Mouse (Mus musculus) kidney, embryonic 14.5 days (tissue): ENCODE measurements around the gene Usp7. TPM values are rescaled to one million over a fixed set of nuclear protein-coding genes. Genes with fewer than 3 reads are reported as not detected.

ENCODE experiments used
- ATAC-seq: fragments of 200-750 bp; cut with Nextera tagmentation; 2 replicates; pipeline ENCODE4 v1.8.0; 2017; ENCODE audit warnings: moderate number of reproducible peaks, mild to moderate bottlenecking, moderate TSS enrichment, moderate library complexity; ENCODE audit not compliant: low FRiP score, low TSS enrichment
- H3K27ac ChIP-seq: fragments of 300-500 bp; sonication (generic); 2 replicates; pipeline ENCODE4 v1.5.1; 2014; ENCODE audit warnings: low read depth, mild to moderate bottlenecking, low read length, moderate library complexity, mixed read lengths
- H3K27me3 ChIP-seq: fragments of 300-500 bp; sonication (generic); 2 replicates; pipeline ENCODE4 v1.6.1; 2014; ENCODE audit warnings: mild to moderate bottlenecking, low read length; ENCODE audit not compliant: control insufficient read depth, insufficient read depth
- H3K36me3 ChIP-seq: fragments of 300-500 bp; sonication (generic); 2 replicates; pipeline ENCODE4 v1.6.1; 2014; ENCODE audit warnings: low read length, mixed read lengths; ENCODE audit not compliant: control insufficient read depth, insufficient read depth
- H3K4me1 ChIP-seq: fragments of 300-500 bp; sonication (generic); 2 replicates; pipeline ENCODE4 v1.6.1; 2014; ENCODE audit warnings: low read length, mixed read lengths; ENCODE audit not compliant: control insufficient read depth, insufficient read depth
- H3K4me2 ChIP-seq: fragments of 300-500 bp; sonication (generic); replicated peaks from 2 replicates; pipeline ENCODE4 v1.6.1; 2014; ENCODE audit warnings: low read depth, mild to moderate bottlenecking, low read length
- H3K4me3 ChIP-seq: fragments of 300-500 bp; sonication (generic); 2 replicates; pipeline ENCODE4 v1.5.1; 2014; ENCODE audit warnings: mild to moderate bottlenecking, low read length
- H3K9ac ChIP-seq: fragments of 300-500 bp; sonication (generic); 2 replicates; pipeline ENCODE4 v1.6.1; 2014; ENCODE audit warnings: low read depth, mild to moderate bottlenecking, low read length, moderate library complexity
- H3K9me3 ChIP-seq: fragments of 300-500 bp; sonication (generic); 2 replicates; pipeline ENCODE4 v1.6.1; 2016; ENCODE audit warnings: low read length; ENCODE audit not compliant: control insufficient read depth
- WGBS: fragments of 180-500 bp; shearing (Covaris S2); extraction: QIAGEN DNeasy Blood & Tissue Kit; methylation state at CpG from one replicate; pipeline ENCODE4 v1.1.7; 2014; 5-methylcytosine and 5-hydroxymethylcytosine counted together
- polyA plus RNA-seq: library from polyadenylated mRNA; unstranded; fragments of >200 nt; fragmentation: Nextera tagmentation; extraction: Ambion mirVana; gene quantifications from 2 replicates; pipeline ENCODE4 v1.2.1, GENCODE M21; 2014

Usp7 gene
- polyA plus RNA-seq, 1 experiment from 2014 or later, result 61.4 TPM

GRCm38 (mm10) chr16:8679780-8680179 is 112.3 kb downstream of the Usp7 start:
- Histone ChIP-seq H3K27ac (no peak overlapping the region), H3K4me3 (no peak overlapping the region), H3K4me1 (no peaks in the 10 kb centered on the region), H3K9me3 (no peaks in the 10 kb centered on the region), H3K36me3 (no peaks in the 10 kb centered on the region), H3K27me3 (no peaks in the 10 kb centered on the region), H3K9ac (no peak overlapping the region), H3K4me2 (no peak overlapping the region)
- 81% methylated on average over 3 of the region's 3 CpGs for WGBS
- no peak for ATAC-seq

DNA sequence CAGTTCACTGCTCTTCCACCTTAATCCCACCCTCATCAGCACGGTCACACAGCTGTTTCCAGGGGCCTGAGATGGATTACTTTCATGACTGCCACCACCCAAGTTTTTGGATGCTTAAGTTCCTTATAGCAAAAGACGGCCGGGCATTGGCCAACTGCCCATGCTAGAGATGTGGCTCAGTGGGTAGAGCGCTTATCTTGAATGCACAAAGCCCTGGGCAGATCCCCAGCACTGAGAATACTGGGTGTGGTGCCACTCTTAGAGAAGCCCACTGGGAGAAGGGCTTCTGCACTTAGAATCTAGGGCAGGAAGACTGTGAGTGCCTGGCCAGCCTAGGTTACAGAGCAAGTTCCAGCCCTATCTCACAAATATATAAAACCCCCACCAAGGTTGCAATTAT is 113.4 kb downstream of the Usp7 start:
- 86% methylated on average over 4 of the region's 4 CpGs for WGBS
- Histone ChIP-seq H3K9ac (no peak overlapping the region), H3K9me3 (no peaks in the 10 kb centered on the region), H3K4me1 (no peaks in the 10 kb centered on the region), H3K4me2 (no peak overlapping the region), H3K27ac (no peak overlapping the region), H3K36me3 (no peaks in the 10 kb centered on the region), H3K27me3 (no peaks in the 10 kb centered on the region), H3K4me3 (no peak overlapping the region)
- ATAC-seq, result no peak

- 61% methylated on average over 5 of the region's 5 CpGs for WGBS
- no peak for ATAC-seq
- no peak overlapping the region for H3K9ac ChIP-seq
- H3K36me3 ChIP-seq, result no peaks in the 10 kb centered on the region
- H3K4me1 ChIP-seq, result no peaks in the 10 kb centered on the region
- H3K4me3 ChIP-seq, result no peak overlapping the region
- H3K27ac ChIP-seq, result no peak overlapping the region
- H3K4me2 ChIP-seq, result no peak overlapping the region
- no peaks in the 10 kb centered on the region for H3K27me3 ChIP-seq
- no peaks in the 10 kb centered on the region for H3K9me3 ChIP-seq
These were observed 114.1 kb downstream of the Usp7 start for GRCm38 (mm10) chr16:8678035-8678434.

DNA sequence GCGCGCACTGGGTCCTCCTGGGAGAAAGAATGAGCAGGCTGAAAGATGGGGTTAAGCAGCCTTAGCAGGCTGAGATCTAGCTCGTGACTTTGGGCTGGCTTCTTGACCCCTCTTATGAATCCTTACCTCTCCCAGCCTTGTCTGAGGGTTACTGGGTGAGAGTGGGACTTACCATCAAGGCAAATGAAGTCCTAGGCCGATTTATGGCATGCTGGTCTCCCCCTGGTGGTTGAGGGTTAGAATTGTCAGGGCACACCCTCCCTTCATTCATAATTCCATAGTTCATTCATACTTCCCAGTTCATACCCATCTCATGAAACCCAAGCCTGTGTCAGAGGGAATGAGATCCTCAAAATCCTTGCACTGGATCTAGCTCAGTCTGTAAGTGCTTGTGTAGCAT is 115.3 kb downstream of the Usp7 start:
- Histone ChIP-seq H3K27ac (no peak overlapping the region), H3K9me3 (no peaks in the 10 kb centered on the region), H3K36me3 (no peaks in the 10 kb centered on the region), H3K4me2 (no peak overlapping the region), H3K9ac (no peak overlapping the region), H3K4me3 (no peak overlapping the region), H3K27me3 (no peaks in the 10 kb centered on the region), H3K4me1 (no peaks in the 10 kb centered on the region)
- 52% methylated on average over 4 of the region's 4 CpGs for WGBS
- no peak for ATAC-seq

DNA sequence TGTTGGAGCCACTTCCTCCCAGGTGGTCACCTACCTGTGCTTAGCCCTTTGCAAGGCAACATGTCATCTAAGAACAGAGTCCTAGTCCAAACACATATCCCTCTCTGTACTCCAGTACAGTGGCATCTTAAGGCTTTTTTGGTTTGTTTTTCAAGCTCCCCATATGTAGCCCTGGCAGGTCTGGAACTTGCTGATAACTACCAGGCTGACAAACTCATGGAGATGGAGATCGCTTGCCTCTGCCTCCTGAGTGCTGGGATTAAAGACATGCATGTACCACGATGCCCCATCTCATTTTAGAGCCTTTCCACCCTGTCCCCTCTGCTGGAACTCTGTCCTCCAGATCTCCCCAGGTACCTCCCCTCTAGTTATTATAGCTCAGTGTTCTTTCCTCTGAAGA is 115.9 kb downstream of the Usp7 start:
- H3K9ac ChIP-seq, result no peak overlapping the region
- no peaks in the 10 kb centered on the region for H3K36me3 ChIP-seq
- H3K9me3 ChIP-seq, result no peaks in the 10 kb centered on the region
- no peaks in the 10 kb centered on the region for H3K4me1 ChIP-seq
- H3K4me3 ChIP-seq, result no peak overlapping the region
- 74% methylated on average over 2 of the region's 2 CpGs for WGBS
- ATAC-seq, result no peak
- H3K4me2 ChIP-seq, result no peak overlapping the region
- no peaks in the 10 kb centered on the region for H3K27me3 ChIP-seq
- H3K27ac ChIP-seq, result no peak overlapping the region

- H3K27me3 ChIP-seq, result no peaks in the 10 kb centered on the region
- H3K36me3 ChIP-seq, result no peaks in the 10 kb centered on the region
- no peak overlapping the region for H3K27ac ChIP-seq
- no peaks in the 10 kb centered on the region for H3K9me3 ChIP-seq
- peaks cover 7% of the 10 kb centered on the region; the same call in 1 of the 2 replicates for H3K4me1 ChIP-seq
- WGBS, result 84% methylated on average over 8 of the region's 8 CpGs
- ATAC-seq, result no peak
- H3K4me3 ChIP-seq, result no peak overlapping the region
- no peak overlapping the region for H3K9ac ChIP-seq
- no peak overlapping the region for H3K4me2 ChIP-seq
These were observed 116.5 kb downstream of the Usp7 start for GRCm38 (mm10) chr16:8675559-8675958.

DNA sequence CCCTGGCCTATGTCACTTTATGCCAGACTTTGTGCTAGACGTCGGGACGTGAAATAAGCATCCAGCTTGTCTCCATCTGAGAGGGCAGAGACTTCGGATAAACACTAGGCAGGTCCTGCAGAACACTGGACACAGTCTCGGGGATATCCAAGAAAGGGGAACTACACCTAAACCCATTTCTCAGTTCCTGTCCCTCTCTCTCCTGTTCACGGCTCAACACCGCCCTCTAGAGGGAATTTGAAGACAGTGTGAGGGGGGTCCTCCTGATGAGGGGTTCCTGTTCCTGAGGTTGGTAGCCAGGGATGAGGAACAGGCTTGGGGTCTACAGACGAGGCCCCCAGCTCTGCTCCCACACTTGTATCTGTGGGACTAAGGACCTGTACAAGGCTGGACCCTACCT is 117.9 kb downstream of the Usp7 start:
- Histone ChIP-seq H3K27me3 (no peaks in the 10 kb centered on the region), H3K36me3 (no peaks in the 10 kb centered on the region), H3K27ac (no peak overlapping the region), H3K4me1 (peaks cover 20% of the 10 kb centered on the region), H3K4me2 (no peak overlapping the region), H3K4me3 (no peak overlapping the region), H3K9me3 (no peaks in the 10 kb centered on the region), H3K9ac (no peak overlapping the region)
- no peak for ATAC-seq
- 4% methylated on average over 8 of the region's 8 CpGs for WGBS

DNA sequence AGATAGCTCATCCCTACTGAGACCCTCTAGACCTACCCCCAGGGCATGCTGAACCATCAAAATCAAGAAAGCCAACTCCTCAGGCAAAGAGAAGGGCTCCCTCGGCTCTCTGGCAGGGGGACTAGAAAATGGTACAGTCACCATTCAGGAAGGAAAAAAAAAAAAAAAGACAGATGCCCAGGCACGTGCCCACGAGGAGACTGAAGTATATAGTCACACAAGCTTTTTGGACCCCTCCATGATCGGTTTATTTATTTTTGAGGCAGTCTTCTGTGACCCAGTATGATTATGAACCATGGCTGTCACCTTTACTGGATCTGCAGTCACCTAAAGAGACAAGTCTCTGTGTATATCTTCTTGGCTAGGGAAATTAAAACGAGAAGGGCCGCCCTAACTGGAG is 118.8 kb downstream of the Usp7 start:
- H3K4me3 ChIP-seq, result no peak overlapping the region
- H3K36me3 ChIP-seq, result no peaks in the 10 kb centered on the region; the same call in 1 of the 2 replicates
- no peaks in the 10 kb centered on the region for H3K27me3 ChIP-seq
- no peak for ATAC-seq
- no peak overlapping the region for H3K9ac ChIP-seq
- H3K4me2 ChIP-seq, result no peak overlapping the region
- H3K9me3 ChIP-seq, result no peaks in the 10 kb centered on the region
- H3K4me1 ChIP-seq, result peaks cover 20% of the 10 kb centered on the region
- 74% methylated on average over 6 of the region's 6 CpGs for WGBS
- no peak overlapping the region for H3K27ac ChIP-seq

- no peak overlapping the region for H3K27ac ChIP-seq
- H3K9ac ChIP-seq, result no peak overlapping the region
- H3K4me3 ChIP-seq, result no peak overlapping the region; the same call in 1 of the 2 replicates
- H3K4me2 ChIP-seq, result no peak overlapping the region
- peaks cover 23% of the 10 kb centered on the region for H3K4me1 ChIP-seq
- ATAC-seq, result no peak
- no peaks in the 10 kb centered on the region for H3K9me3 ChIP-seq
- no peaks in the 10 kb centered on the region; the same call in 1 of the 2 replicates for H3K36me3 ChIP-seq
- no peaks in the 10 kb centered on the region for H3K27me3 ChIP-seq
These were observed 119.3 kb downstream of the Usp7 start for GRCm38 (mm10) chr16:8672811-8673210.

DNA sequence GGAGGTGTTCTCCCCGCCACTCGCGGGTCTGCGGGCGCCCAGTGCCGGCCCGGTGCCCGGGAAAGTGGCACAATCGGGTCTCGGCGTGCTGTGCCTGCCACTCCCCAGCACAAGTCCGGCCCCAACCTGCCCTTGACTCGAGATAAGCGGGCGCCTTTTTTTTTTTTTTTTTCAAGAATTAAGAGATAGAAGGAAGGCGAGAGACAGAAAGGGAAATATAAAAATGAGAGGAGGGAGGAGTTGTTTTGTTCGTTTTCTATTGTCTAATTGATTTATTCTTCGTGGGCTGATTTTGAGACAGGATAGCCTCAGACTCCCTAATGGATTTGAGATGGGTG is 119.8 kb downstream of the Usp7 start:
- Histone ChIP-seq H3K27ac (no peak overlapping the region), H3K4me3 (peak overlapping the region; percentile 63), H3K9ac (peak overlapping the region; percentile 59; the same call in 1 of the 2 replicates), H3K27me3 (no peaks in the 10 kb centered on the region), H3K36me3 (no peaks in the 10 kb centered on the region; the same call in 1 of the 2 replicates), H3K9me3 (no peaks in the 10 kb centered on the region), H3K4me2 (peak overlapping the region; percentile 81), H3K4me1 (peaks cover 28% of the 10 kb centered on the region)
- no peak for ATAC-seq
- under 1% methylated on average over 18 of the region's 18 CpGs for WGBS
